ENCODE assay signal across 8 mouse cellular contexts in genomic region chr6:49282122-49282521, GRCm38 (mm10). TPM values are rescaled to one million over a fixed set of nuclear protein-coding genes. Genes with fewer than 3 reads are reported as not detected.
A peak's percentile ranks its signal among the peaks of the same experiment; 100 is the strongest.
DNase-seq lines count a peak whose midpoint lies in the region; ATAC-seq lines count a peak whose summit lies in the region.

No protein-coding gene starts in this region.

- ATAC-seq in heart, embryonic 11.5 days (replicated peaks; ENCODE audit: insufficient number of reproducible peaks, low FRiP score, low TSS enrichment): no peak
- 0 out of 2 replicates have a peak, but pooled peaks have one; percentile 52 for ATAC-seq in megakaryocyte-erythroid progenitor cell, adult 5-6 weeks (replicated peaks; ENCODE audit: low FRiP score, low TSS enrichment, poor library complexity, severe bottlenecking)

- DNase-seq in heart, adult 11 months: peak; percentile 96
- DNase-seq in right cerebral cortex, postnatal 10 days (ENCODE audit: low spot score in 2 of 2): peak; percentile 49 to 54
- no peak for DNase-seq in right cerebral cortex, postnatal 36 days (ENCODE audit: low spot score in 2 of 2)
- peak; percentile 60 for DNase-seq in gastrocnemius, postnatal 14 days
- no peak for DNase-seq in thymus, postnatal 4 days
- no peak for DNase-seq in frontal cortex, postnatal 14 days (ENCODE audit: low spot score in 2 of 2)

- no peak overlapping the region for H3K9ac ChIP-seq in heart, embryonic 11.5 days (ENCODE audit: low read depth, low read length)

- H3K4me3 ChIP-seq in heart, embryonic 11.5 days (ENCODE audit: low read depth, low read length): no peak overlapping the region

- no peaks in the 10 kb centered on the region for H3K4me1 ChIP-seq in heart, embryonic 11.5 days (ENCODE audit: control insufficient read depth, insufficient read depth, low read length)

- no peaks in the 10 kb centered on the region for H3K27me3 ChIP-seq in heart, embryonic 11.5 days (ENCODE audit: control insufficient read depth, insufficient read depth, low read length)

- intact Hi-C loops in gastrocnemius, postnatal 14 days (cut with DNase I; ENCODE audit: low total_unique reads): no loop called here

- H3K27ac ChIP-seq in heart, embryonic 11.5 days (ENCODE audit: low read depth, low read length): no peak overlapping the region

- H3K36me3 ChIP-seq in heart, embryonic 11.5 days (ENCODE audit: control insufficient read depth, insufficient read depth, low read length): no peaks in the 10 kb centered on the region

- no peaks in the 10 kb centered on the region for H3K9me3 ChIP-seq in heart, embryonic 11.5 days (replicated peaks; ENCODE audit: control insufficient read depth, low read length)

- WGBS in heart, embryonic 11.5 days (ENCODE audit: insufficient replicate concordance): 85% methylated on average over 1 of the region's 1 CpGs

- no peak overlapping the region for H3K4me2 ChIP-seq in heart, embryonic 11.5 days

RNA-seq across cellular contexts. Expression of gene Tra2a, which starts 18.3 kb away (rescaled TPM):
- 27.3 and 40.4 TPM in 2 replicates for polyA plus RNA-seq in heart, embryonic 11.5 days (2014; fragmentation: Nextera tagmentation; extraction: Ambion mirVana)
- 10 to 100 TPM; 15.8 to 18.1 TPM for total RNA-seq in gastrocnemius, postnatal 14 days (2021)
- 160 and 198 TPM in 2 replicates for total RNA-seq in megakaryocyte-erythroid progenitor cell, adult 5-6 weeks (2014; fragmentation: Nextera tagmentation)
- 184 and 193 TPM in 2 replicates for total RNA-seq in megakaryocyte-erythroid progenitor cell, adult 5-6 weeks (2017)

RNA-seq across cellular contexts. Expression of gene Ccdc126, which starts 37.0 kb away (rescaled TPM):
- polyA plus RNA-seq in heart, embryonic 11.5 days (2014; fragmentation: Nextera tagmentation; extraction: Ambion mirVana): 7.1 and 7.9 TPM in 2 replicates
- total RNA-seq in gastrocnemius, postnatal 14 days (2021): 1 to 10 TPM; 2.3 to 2.5 TPM
- total RNA-seq in megakaryocyte-erythroid progenitor cell, adult 5-6 weeks (2014; fragmentation: Nextera tagmentation): 0.70 and 3.1 TPM in 2 replicates
- 0.94 and 2.1 TPM in 2 replicates for total RNA-seq in megakaryocyte-erythroid progenitor cell, adult 5-6 weeks (2017)

Comparison
In these comparisons a context has a peak if more than half of its experiments do, and no peak if none do; other contexts are left out.
1. DNase-seq: peak in heart, adult 11 months (single experiment), right cerebral cortex, postnatal 10 days (2 of 2) and gastrocnemius, postnatal 14 days (single experiment); none in right cerebral cortex, postnatal 36 days (0 of 2), thymus, postnatal 4 days (single experiment) and frontal cortex, postnatal 14 days (0 of 2).
2. RNA of gene Tra2a, which starts 18.3 kb away (total RNA-seq): 160 to 198 TPM in megakaryocyte-erythroid progenitor cell, adult 5-6 weeks; 15.8 to 18.1 TPM in gastrocnemius, postnatal 14 days; every median in the first group is over 4 times any median in the second.